Mouse (Mus musculus) kidney, adult 9 months (tissue): Measurements from ENCODE around the gene Enho.
"Not testable (repeated sequence)": the region's sequence is repeated elsewhere in the genome, so short reads cannot be mapped to it uniquely, and the experiment has no call there.

ENCODE experiments used
- DNase-seq: peaks from one replicate; pipeline ENCODE4 v3.0.0; 2022

Enho gene

DNA sequence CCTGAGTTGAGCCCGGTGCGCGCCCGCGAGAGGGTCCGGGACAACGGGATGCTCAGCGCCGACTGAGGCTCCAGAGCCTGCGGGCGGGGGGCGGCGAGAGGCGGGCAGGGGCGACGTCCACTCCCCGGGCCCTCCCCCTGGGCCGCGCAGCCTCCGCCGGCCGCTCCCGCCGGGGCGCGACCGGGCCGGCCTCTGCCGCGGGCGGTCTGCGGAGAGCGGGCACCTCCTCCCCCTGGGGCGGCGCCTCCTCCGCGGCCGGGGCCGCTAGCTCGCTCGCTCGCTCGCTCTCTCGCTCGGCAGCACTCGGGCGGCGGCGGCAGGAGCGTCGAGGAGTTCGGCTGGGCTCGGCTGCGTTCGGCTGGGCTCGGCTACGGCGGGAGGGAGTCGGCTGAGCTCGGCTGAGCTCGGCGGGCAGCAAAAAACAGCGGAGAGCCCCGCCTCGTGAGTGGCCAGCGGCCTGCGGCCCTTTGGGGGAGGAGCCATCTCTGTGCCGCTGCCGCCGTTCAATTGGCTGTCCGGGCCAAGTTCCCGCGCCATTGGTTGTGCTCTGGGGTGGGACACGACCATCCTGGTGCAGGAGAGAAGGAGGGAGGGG is at the start of gene Enho:
Gene Enho (minus strand): TSS at position 412 of the 595 bp plus-strand sequence.
- peak; percentile 94 for DNase-seq

GRCm38 (mm10) chr4:41688562-41688961 is 48.4 kb upstream of the Enho start:
- not testable (repeated sequence) for DNase-seq

- DNase-seq, result not testable (repeated sequence)
These were observed 45.9 kb upstream of the Enho start for GRCm38 (mm10) chr4:41685882-41686492.

GRCm38 (mm10) chr4:41684931-41685453 is 44.9 kb upstream of the Enho start:
- DNase-seq, result not testable (repeated sequence)

- not testable (repeated sequence) for DNase-seq
These were observed 44.2 kb upstream of the Enho start for GRCm38 (mm10) chr4:41684131-41684930.

GRCm38 (mm10) chr4:41683303-41683702 is 43.2 kb upstream of the Enho start:
- not testable (repeated sequence) for DNase-seq

GRCm38 (mm10) chr4:41682789-41683188 is 42.7 kb upstream of the Enho start:
- DNase-seq, result no peak

DNA sequence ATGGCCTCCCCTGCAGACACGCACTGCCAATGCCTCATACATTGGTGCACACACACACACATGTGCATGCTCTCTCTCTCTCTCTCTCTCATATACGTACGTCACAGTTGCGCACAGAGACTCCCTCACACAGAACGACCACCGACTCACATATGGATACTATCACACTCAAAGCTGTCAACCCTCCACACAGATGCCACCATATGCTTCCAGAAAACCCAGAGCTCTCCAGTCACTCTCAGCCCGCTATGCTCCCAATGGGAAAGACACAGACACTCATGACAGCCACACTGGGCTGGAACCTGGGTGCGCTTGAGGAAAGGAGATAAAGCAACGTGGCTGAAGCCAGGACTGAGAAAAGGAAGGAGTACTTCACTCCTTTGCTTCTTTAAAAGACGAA is 41.8 kb upstream of the Enho start:
- no peak for DNase-seq

- no peak for DNase-seq
These were observed 41.1 kb upstream of the Enho start for GRCm38 (mm10) chr4:41681176-41681575.

- no peak for DNase-seq
These were observed 39.2 kb upstream of the Enho start for GRCm38 (mm10) chr4:41679291-41679690.

DNA sequence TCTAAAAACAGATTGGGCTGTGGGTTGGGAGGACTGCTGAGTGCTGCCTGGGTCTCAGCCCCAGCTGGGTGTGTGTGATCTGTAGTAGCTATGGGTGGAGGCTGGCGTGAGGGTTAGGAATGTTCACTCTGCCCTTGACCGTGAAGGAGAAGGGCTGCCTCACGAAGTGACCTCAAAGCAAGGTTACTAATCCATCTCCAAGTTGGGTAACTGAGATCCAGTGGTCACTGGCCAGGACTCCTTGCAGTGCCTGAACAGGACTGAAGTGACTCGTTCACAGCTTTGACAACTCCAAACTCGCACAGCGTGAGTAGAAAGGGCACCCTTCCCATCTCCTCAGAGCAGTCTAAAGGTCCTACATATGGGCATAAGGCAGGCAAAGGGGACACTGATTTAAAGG is 38.7 kb upstream of the Enho start:
- peak; percentile 29 for DNase-seq

- no peak for DNase-seq
These were observed 37.0 kb upstream of the Enho start for GRCm38 (mm10) chr4:41677006-41677629.

DNA sequence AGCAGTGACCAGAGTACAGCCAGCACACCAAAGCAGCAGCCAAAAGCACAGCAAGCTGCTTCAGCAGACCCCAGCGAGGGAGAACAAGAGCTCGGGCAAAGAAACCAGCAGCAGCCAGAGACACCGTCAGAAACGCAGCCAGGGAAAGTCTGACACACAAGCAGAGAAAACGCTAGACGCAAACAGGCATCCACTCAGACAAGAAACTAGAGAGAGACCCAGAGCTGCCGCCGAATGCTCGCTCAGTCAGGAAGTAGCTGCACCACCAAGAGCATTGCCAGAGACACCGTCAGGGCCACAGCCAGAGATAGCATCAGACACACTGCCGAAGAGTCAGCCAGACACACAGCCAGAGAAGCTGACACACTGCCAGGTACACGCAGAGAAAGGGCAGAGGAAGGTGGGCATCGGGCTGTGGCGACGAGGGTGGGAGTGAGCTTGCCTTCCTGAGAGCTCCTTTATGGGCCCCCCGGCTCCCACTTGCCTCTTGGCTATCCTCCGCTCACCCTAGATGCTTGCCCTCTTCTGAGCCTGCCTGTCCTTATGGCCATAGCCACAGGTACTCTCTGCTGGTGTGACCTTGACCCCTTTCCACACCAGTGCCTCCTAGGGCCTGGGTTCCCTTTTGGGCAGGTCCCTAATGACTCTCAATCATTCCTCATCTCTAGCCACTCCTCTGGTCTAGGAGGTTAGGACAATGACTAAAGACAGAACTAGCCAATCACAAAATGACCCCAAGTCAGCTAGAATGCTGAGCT is 36.3 kb upstream of the Enho start:
- DNase-seq, result no peak

DNA sequence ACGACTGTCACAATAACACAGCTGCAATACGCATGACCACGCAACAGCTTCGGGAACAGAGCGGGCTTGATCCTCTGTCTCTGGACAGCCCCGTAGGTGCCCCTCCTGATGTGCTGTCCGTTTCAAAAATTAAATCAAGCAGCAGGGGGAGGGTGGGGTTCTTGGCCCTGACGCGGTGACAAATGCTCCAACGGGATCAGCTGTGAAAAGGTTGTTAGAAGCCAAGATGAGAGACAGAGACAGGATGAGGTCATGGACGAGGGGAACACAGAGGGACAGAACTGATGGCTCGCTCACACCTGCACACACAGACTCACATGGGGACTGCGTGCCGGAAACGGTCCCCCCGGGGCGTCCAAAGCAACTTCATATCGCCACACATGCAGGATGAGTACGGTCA is 33.1 kb upstream of the Enho start:
- DNase-seq, result no peak

DNA sequence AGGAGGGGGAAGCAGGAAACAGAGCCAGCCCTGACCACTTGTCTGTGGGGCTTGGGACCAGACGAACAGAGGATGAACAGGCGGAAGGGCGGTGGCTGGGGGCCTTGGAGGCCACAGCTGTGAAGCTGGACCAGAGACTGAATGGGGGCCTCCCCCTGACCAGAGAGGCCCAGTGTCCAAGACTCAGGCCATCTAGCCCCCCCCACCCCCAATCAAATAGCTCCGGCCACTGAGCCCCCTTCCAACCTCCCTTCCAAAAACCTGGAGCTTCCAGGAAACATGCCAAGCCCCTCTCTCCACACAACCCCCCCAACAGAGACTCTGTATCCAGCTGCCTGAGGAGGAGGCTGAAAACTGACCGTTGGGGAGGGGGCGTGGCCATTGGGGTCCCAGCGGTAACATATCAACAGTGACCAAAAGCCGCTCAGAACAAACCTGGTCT is 32.4 kb upstream of the Enho start:
- DNase-seq, result no peak

- no peak for DNase-seq
These were observed 31.9 kb upstream of the Enho start for GRCm38 (mm10) chr4:41671963-41672480.

DNA sequence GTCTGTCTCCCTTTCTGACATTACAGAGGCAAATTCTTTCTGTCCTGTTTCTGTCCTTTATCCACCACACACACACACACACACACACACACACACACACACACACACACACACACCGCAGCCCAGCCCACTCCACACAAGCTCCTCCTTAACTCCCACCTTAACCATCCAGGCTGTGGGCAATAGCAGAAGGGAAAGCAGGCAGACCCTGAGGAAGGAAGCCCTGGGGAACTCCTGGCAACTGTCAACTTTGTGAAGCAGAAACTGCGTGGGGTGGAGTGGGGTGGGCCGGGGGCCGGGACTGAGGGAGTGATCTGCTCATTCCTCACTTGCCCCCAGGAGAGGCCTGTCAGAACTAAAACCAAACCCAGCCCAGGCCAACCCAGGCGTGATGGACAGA is 31.4 kb upstream of the Enho start:
- no peak for DNase-seq

DNA sequence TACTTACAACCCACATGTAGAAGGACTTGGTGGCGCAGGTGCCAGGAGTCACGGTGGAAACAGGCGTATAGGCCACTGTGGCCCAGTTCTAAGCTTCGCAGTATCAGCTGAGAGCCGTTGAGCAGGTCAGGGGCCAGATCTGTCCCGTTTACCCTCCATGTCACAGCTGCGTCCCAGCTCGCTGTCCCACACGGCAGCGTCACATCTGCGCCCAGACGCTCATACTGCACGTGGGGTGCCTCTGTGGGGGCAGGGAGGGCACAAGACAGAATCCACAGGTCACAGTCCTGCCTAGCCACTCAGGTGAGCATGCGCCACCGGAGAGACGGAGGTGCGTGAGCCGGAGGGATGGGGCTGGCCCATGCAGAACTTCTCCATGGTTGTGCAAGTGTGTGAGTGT is 30.7 kb upstream of the Enho start:
- DNase-seq, result no peak

DNA sequence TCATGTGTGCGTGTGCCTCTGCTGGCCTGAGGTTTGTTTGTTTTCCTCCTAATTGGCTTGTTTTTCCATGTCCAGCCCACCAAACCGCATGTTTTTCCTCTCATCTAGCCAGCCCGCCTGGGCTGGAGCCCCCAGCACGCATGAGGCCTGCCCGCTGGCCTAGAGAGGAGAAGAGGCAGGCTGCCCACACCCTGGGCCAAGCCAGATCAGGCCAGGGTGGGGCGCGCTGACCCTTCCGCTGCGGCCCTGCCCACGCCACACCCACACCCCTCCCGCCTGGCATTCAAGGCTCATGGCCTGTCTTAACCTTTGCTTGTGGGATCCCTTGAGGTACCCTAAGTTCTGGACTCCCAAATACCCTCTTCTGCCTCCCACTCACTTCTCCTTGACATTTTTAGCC is 26.5 kb upstream of the Enho start:
- DNase-seq, result no peak

DNA sequence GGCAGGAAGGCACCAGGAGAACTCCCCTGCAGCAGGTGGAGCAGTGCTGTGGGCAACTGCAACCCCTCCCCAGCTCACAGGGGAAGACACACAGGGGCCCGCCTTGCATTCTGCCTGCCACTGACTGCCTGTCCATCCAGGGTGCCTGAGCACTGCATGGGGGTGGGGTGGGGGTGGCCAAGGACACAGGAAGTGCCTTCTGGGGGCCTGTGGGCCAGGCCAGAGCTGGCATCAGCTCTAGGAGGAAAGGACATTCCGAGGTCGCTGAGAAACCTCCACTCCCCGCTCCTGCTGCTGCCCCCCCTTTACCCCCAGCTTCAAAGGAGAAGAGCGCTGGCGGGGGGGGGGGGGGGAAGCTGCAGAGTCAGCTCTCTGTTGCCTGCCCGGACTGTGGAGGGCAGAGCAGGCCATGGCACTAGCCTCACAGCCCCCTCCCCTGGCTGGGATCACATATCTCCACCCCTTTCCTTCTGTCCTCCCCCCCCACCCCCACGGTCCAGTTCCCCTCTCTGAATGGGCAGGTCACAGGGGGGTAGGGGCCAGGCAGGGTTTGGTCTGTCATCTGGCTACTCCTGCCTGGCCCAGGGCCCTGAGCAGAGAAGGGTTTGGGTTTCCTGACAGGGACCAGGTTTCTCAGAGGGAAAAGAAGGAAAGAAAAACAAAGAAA is 25.0 kb upstream of the Enho start:
- no peak for DNase-seq

GRCm38 (mm10) chr4:41664533-41664932 is 24.4 kb upstream of the Enho start:
- no peak for DNase-seq

GRCm38 (mm10) chr4:41663614-41664013 is 23.5 kb upstream of the Enho start:
- no peak for DNase-seq
